Mouse (Mus musculus): Measurements from ENCODE around the gene Larp7.

Gene Larp7

DNA sequence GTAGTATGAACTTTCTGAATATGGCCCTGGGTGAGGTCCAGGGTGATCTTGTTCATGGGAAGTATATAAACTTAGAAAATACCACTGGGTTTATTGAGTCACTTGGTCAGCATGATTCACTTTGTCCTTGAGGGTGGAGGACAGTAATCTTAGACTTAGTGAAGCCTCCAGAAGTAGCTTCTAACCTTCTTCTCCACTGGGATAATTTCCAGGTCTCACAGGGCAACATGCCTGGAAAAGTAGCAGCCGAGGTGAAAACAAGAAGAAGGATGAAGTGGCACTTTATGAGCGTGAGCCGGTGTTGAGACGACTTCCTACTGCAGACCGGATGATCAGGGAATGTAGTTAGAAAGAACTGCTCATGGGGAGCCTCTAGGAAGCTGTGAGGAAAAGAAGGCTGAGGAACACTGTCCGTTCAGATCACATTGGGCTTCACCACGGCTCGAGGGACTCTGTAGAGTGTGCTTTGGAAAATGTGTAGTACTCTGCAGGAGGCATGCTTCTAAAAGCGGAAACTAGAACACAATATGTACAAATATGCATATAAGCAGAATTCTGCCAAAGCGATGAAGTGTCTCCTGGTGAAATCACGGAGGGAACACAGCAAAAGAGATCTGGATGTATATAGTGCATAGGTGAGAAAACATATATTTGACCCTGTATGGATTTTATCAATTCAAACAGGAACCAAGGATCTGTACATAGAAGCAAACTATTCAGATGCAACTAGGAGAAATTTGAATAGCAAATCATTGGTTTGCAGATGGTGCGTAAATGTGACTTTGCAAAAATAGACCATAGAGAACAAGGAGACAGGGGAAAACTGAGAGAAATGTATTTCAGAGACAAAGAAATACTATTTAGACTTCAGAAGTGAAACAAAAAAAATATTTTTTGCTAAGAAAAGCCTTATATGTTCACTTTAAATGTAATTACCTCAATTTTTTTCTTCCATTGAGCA lies 41.1 kb downstream of the Larp7 start:
- DNase-seq = no peak

DNA sequence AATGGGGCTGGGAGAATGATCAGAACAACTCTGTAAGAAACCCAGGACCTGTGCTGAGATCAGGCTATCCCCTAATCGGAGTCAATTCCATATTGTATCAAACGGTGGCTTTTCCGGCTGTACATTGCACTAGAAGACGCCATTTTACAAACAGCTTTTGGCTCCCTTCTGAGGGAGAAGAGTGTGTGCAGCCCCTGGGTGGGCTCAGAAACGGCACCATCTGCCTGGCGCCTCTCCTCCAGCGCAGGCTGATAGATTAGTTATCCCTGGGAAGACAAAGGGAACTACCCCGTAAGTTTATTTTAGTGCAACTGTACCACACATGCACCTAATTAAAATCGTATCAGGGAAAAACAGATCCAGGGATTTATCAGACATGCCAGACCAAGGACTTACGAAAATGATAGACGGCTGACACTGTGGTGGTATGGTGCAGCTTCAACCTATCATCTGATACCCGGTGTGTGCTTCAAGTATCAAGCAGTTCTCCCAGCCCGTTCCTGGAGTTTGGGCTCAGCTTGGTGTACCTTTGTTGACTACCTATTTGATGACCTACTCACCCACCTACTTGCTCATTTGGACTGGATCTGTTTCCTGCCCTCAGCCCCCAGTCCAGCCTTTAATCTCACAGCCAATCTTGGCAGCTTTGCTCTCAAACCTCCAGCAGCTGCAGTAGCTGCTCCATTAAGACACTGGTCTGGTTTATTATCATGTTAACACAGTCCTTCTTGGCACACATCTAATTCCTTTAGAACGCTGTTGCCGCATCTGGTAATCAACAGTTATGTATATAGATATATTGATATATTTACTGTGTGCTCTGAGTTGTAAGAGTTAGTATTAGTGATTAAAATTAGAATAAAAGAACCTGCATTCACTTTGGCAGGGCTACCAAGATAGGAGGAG lies 45.0 kb downstream of the Larp7 start:
- no peak for DNase-seq

DNA sequence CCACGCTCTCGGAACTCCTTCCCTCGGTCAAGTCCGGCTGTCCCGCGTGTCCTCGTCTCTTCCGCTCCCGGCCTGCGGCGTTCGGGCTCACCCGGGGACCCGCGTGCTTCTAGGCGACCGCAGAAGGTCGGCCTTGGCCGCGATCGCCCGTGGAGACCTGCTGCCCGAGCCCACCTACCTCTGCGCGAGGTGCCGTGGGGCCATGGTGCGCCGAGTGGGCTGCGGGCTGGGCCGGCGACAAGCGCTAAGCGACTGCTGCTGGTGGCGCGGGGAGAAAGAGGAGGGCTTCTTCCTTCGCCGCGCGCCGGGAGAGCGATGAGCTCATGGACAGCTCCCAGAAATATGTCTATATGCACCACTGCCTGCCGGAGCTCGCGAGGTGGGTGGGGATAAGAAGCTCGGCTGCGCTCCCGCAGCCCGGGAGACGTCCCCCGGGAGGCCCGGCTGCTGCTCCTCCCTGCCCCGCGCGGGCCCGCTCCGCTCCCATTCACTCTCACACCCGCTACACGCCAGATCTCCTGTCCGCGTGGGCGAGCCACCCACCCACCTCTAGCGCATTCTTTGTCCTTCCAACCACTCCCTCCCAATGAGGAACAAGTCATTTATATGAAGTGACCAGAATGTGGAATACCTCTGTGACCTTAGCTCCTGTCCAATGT lies 54.3 kb downstream of the Larp7 start, which contains the start of gene Ank2:
Gene Ank2, minus strand, starts transcription at position 609 of the 659 bp plus-strand sequence.
- DNase-seq = peak; percentile 8 to 33

DNA sequence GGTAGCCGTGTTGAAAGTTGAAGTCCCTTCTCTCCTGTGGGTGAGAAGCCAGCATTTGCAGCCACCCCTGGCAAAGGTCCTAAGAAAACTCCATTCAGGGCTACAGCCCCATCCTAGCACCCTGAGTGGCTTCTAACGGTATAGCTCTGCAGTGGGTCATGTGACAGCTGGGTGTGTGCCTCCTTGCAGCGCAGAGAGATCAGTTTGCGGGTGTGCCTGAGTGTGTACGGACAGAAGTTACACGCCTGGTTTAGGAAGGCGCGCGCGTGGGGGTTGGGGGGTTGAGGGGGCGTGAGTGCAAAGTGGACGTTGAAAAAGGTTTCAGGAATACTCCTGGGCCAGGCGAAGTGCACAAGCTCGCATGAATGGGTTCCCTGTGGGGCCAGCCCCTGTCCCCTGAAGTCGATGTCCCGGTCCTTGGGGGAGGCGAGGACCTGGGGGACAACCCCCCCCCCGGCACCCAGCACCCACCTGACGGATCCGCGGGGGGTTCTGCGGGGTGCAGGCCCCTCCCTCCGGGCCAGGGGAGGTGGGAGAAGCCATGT lies 54.9 kb downstream of the Larp7 start:
- DNase-seq = no peak

DNA sequence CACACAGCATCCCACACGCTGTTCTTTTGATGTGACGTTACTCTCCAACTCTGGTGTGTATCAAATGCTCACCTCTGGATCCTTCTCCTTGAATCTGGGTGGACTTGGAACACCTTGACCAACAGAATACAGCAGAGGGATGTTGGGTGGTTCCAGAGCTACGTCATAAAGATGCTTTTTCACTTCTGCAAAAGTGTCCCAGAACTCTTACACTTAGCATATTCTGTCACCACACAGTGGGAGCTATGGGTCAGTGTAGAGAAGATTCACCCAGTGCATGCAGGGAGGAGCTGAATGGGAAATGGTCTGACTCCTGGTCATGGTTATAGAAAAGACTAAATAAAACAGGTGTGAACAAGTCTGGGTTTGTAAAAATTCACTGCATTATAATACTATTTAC lies 60.5 kb downstream of the Larp7 start:
- DNase-seq = no peak

DNA sequence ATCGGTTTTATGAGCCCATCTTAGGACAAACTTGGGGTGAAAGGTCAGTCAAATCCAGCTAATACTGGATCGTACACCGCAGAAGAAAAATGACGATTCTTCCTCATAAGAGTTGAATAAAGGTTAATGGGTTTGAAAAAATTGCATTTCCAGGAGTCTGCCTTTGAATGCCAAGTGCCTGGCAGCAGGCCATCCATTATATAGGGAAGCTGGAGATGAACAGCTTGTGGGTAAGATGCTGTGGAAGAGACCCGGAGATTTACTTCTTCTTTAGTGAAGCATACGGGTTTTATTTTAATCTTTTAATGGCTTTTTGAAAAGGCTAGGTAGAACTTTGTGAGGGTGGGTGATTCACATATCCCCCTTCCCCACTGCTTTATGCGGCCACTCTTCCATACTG lies 65.8 kb downstream of the Larp7 start:
- no peak for DNase-seq
